Mouse (Mus musculus) hindbrain, embryonic 11.5 days (tissue): ENCODE measurements around the gene Tgm2. TPM values are rescaled to one million over a fixed set of nuclear protein-coding genes. Genes with fewer than 3 reads are reported as not detected.

Experiments
- ATAC-seq: fragments of 200-750 bp; cut with Nextera tagmentation; 2 replicates; pipeline ENCODE4 v1.8.0; 2017; ENCODE audit warnings: mild to moderate bottlenecking, moderate TSS enrichment, moderate library complexity; ENCODE audit not compliant: low FRiP score
- DNase-seq: peaks from one replicate; pipeline ENCODE4 v3.0.0-alpha.2; 2015; ENCODE audit warnings: low spot score
- H3K27ac ChIP-seq: fragments of 300-500 bp; sonication (generic); 2 replicates; pipeline ENCODE4 v1.5.1; 2014; ENCODE audit warnings: mild to moderate bottlenecking, low read depth, low read length
- H3K27me3 ChIP-seq: fragments of 300-500 bp; sonication (generic); 2 replicates; pipeline ENCODE4 v1.6.1; 2014; ENCODE audit warnings: mild to moderate bottlenecking, low read length, moderate library complexity, mixed read lengths; ENCODE audit not compliant: control insufficient read depth, insufficient read depth
- H3K36me3 ChIP-seq: fragments of 300-500 bp; sonication (generic); 2 replicates; pipeline ENCODE4 v1.6.1; 2014; ENCODE audit warnings: mild to moderate bottlenecking, low read length, moderate library complexity, mixed read lengths; ENCODE audit not compliant: control insufficient read depth, insufficient read depth
- H3K4me1 ChIP-seq: fragments of 300-500 bp; sonication (generic); replicated peaks from 2 replicates; pipeline ENCODE4 v1.6.1; 2014; ENCODE audit warnings: low read length, mixed read lengths; ENCODE audit not compliant: control insufficient read depth, insufficient read depth
- H3K4me2 ChIP-seq: fragments of 300-500 bp; sonication (generic); replicated peaks from 2 replicates; pipeline ENCODE4 v1.6.1; 2014; ENCODE audit warnings: mild to moderate bottlenecking, low read depth, low read length
- H3K4me3 ChIP-seq: fragments of 300-500 bp; sonication (generic); 2 replicates; pipeline ENCODE4 v1.5.1; 2014; ENCODE audit warnings: low read depth, low read length
- H3K9ac ChIP-seq: fragments of 300-500 bp; sonication (generic); 2 replicates; pipeline ENCODE4 v1.6.1; 2014; ENCODE audit warnings: low read depth, low read length
- H3K9me3 ChIP-seq: fragments of 300-500 bp; sonication (generic); 2 replicates; pipeline ENCODE4 v1.6.1; 2016; ENCODE audit warnings: low read length; ENCODE audit not compliant: control insufficient read depth
- WGBS: fragments of 180-500 bp; shearing (Covaris S2); extraction: QIAGEN DNeasy Blood & Tissue Kit; methylation state at CpG from one replicate; pipeline ENCODE4 v1.1.7; 2014; 5-methylcytosine and 5-hydroxymethylcytosine counted together
- polyA plus RNA-seq: library from polyadenylated mRNA; unstranded; fragments of >200 nt; fragmentation: Nextera tagmentation; extraction: Ambion mirVana; gene quantifications from 2 replicates; pipeline ENCODE4 v1.2.1, GENCODE M21; 2014

Gene Tgm2
- polyA plus RNA-seq, result 4.2 and 4.3 TPM in 2 replicates

GRCm38 (mm10) chr2:158146223-158146622 is at the start of gene Tgm2:
Gene Tgm2 (minus strand): TSS chr2:158146436.
- peak within 1 kb of the TSS; percentile 35; the same call in 1 of the 2 replicates for H3K9ac ChIP-seq
- H3K9me3 ChIP-seq, result no peaks in the 10 kb centered on the region
- no peaks in the 10 kb centered on the region for H3K36me3 ChIP-seq
- H3K27ac ChIP-seq, result no peak within 1 kb of the TSS
- H3K4me2 ChIP-seq, result peak within 1 kb of the TSS; percentile 43
- H3K4me1 ChIP-seq, result no peaks in the 10 kb centered on the region
- peak; percentile 71 for ATAC-seq
- DNase-seq, result peak; percentile 85
- WGBS, result under 1% methylated on average over 32 of the region's 33 CpGs
- H3K4me3 ChIP-seq, result peak within 1 kb of the TSS; percentile 18
- peaks cover 9% of the 10 kb centered on the region; the same call in 1 of the 2 replicates for H3K27me3 ChIP-seq

GRCm38 (mm10) chr2:158194945-158195640 is 48.9 kb upstream of the Tgm2 start:
- H3K27ac ChIP-seq, result no peak overlapping the region
- no peak overlapping the region for H3K4me2 ChIP-seq
- DNase-seq, result peak; percentile 83
- no peak overlapping the region for H3K4me3 ChIP-seq
- H3K9ac ChIP-seq, result no peak overlapping the region
- 22% methylated on average over 10 of the region's 10 CpGs for WGBS
- H3K36me3 ChIP-seq, result no peaks in the 10 kb centered on the region
- H3K4me1 ChIP-seq, result peaks cover 4% of the 10 kb centered on the region; the same call in 1 of the 2 replicates
- H3K9me3 ChIP-seq, result no peaks in the 10 kb centered on the region
- H3K27me3 ChIP-seq, result no peaks in the 10 kb centered on the region
- ATAC-seq, result no peak; the same call in 1 of the 2 replicates

- Histone ChIP-seq H3K4me3 (no peak overlapping the region), H3K4me1 (peaks cover 4% of the 10 kb centered on the region; the same call in 1 of the 2 replicates), H3K9me3 (no peaks in the 10 kb centered on the region), H3K27ac (no peak overlapping the region), H3K27me3 (no peaks in the 10 kb centered on the region), H3K4me2 (no peak overlapping the region), H3K9ac (no peak overlapping the region), H3K36me3 (no peaks in the 10 kb centered on the region)
- peak; percentile 50 for DNase-seq
- peak; percentile 29; the same call in 1 of the 2 replicates for ATAC-seq
- 34% methylated on average over 10 of the region's 10 CpGs for WGBS
Observed at GRCm38 (mm10) chr2:158193611-158194336, 47.5 kb upstream of the Tgm2 start.

- no peaks in the 10 kb centered on the region for H3K9me3 ChIP-seq
- H3K9ac ChIP-seq, result no peak overlapping the region
- DNase-seq, result no peak
- no peak for ATAC-seq
- no peaks in the 10 kb centered on the region for H3K36me3 ChIP-seq
- no peak overlapping the region for H3K4me2 ChIP-seq
- H3K4me3 ChIP-seq, result no peak overlapping the region
- H3K4me1 ChIP-seq, result peaks cover 4% of the 10 kb centered on the region; the same call in 1 of the 2 replicates
- no peak overlapping the region for H3K27ac ChIP-seq
- WGBS, result 80% methylated on average over 7 of the region's 7 CpGs
- no peaks in the 10 kb centered on the region for H3K27me3 ChIP-seq
Observed at GRCm38 (mm10) chr2:158191098-158191497, 44.9 kb upstream of the Tgm2 start.

GRCm38 (mm10) chr2:158189451-158189850 is 43.2 kb upstream of the Tgm2 start:
- Histone ChIP-seq H3K9ac (no peak overlapping the region), H3K27ac (no peak overlapping the region), H3K4me3 (no peak overlapping the region), H3K36me3 (no peaks in the 10 kb centered on the region), H3K4me2 (no peak overlapping the region), H3K9me3 (no peaks in the 10 kb centered on the region), H3K4me1 (peaks cover 4% of the 10 kb centered on the region; the same call in 1 of the 2 replicates), H3K27me3 (no peaks in the 10 kb centered on the region)
- DNase-seq, result no peak
- ATAC-seq, result no peak
- 76% methylated on average over 11 of the region's 11 CpGs for WGBS

GRCm38 (mm10) chr2:158186206-158186871 is 40.1 kb upstream of the Tgm2 start:
- Histone ChIP-seq H3K4me1 (no peaks in the 10 kb centered on the region), H3K9me3 (no peaks in the 10 kb centered on the region), H3K27ac (no peak overlapping the region), H3K27me3 (no peaks in the 10 kb centered on the region), H3K9ac (no peak overlapping the region), H3K4me2 (no peak overlapping the region), H3K4me3 (no peak overlapping the region), H3K36me3 (no peaks in the 10 kb centered on the region)
- WGBS, result 86% methylated on average over 11 of the region's 11 CpGs
- ATAC-seq, result no peak
- no peak for DNase-seq

GRCm38 (mm10) chr2:158183266-158183665 is 37.0 kb upstream of the Tgm2 start:
- WGBS, result 94% methylated on average over 8 of the region's 8 CpGs
- H3K27me3 ChIP-seq, result no peaks in the 10 kb centered on the region
- no peak for ATAC-seq
- no peaks in the 10 kb centered on the region for H3K9me3 ChIP-seq
- H3K4me3 ChIP-seq, result no peak overlapping the region
- H3K36me3 ChIP-seq, result no peaks in the 10 kb centered on the region
- no peak overlapping the region for H3K4me2 ChIP-seq
- 0 out of 2 replicates have a peak, but pooled peaks cover 2% of the 10 kb centered on the region for H3K4me1 ChIP-seq
- no peak overlapping the region for H3K9ac ChIP-seq
- no peak for DNase-seq
- H3K27ac ChIP-seq, result no peak overlapping the region

GRCm38 (mm10) chr2:158181932-158182331 is 35.7 kb upstream of the Tgm2 start:
- Histone ChIP-seq H3K4me3 (no peak overlapping the region), H3K36me3 (no peaks in the 10 kb centered on the region), H3K27ac (0 out of 2 replicates have a peak overlapping the region, but pooled peaks have one; percentile 39), H3K27me3 (no peaks in the 10 kb centered on the region), H3K4me2 (no peak overlapping the region), H3K9ac (no peak overlapping the region), H3K9me3 (no peaks in the 10 kb centered on the region), H3K4me1 (0 out of 2 replicates have a peak, but pooled peaks cover 6% of the 10 kb centered on the region)
- 59% methylated on average over 6 of the region's 6 CpGs for WGBS
- DNase-seq (no peak), ATAC-seq (peak; percentile 25; the same call in 1 of the 2 replicates)
